In genomic region chr9:120739199-120739952, GRCm38 (mm10) we compare ENCODE assay signal across 7 mouse cellular contexts.
A peak's percentile ranks its signal among the peaks of the same experiment; 100 is the strongest.
DNase-seq lines count a peak whose midpoint lies in the region; ATAC-seq and TF ChIP-seq lines count a peak whose summit lies in the region.

No protein-coding gene starts in this region.

- no peaks in the 10 kb centered on the region for H3K9me3 ChIP-seq in limb, embryonic 14.5 days (ENCODE audit: control insufficient read depth, low read length)
- no peaks in the 10 kb centered on the region for H3K9me3 ChIP-seq in neural tube, embryonic 14.5 days (ENCODE audit: control insufficient read depth, low read length)

- peak; percentile 86 for TF ChIP-seq EP300 in heart, adult 2 months (IDR thresholded peaks at IDR 0.05; ENCODE audit: insufficient read depth, low read depth, low read length)

- TF ChIP-seq CTCF in heart, adult 2 months (IDR thresholded peaks at IDR 0.05), result no peak

- no peaks in the 10 kb centered on the region for H3K27me3 ChIP-seq in heart, adult 2 months (ENCODE audit: control insufficient read depth, insufficient read depth, low read length)
- H3K27me3 ChIP-seq in limb, embryonic 14.5 days (ENCODE audit: control insufficient read depth, insufficient read depth, low read length), result no peaks in the 10 kb centered on the region
- H3K27me3 ChIP-seq in neural tube, embryonic 14.5 days (ENCODE audit: control insufficient read depth, insufficient read depth, low read length), result no peaks in the 10 kb centered on the region

- H3K4me3 ChIP-seq in heart, adult 2 months, result no peak overlapping the region
- H3K4me3 ChIP-seq in limb, embryonic 14.5 days (replicated peaks; ENCODE audit: low read length), result no peak overlapping the region
- no peak overlapping the region for H3K4me3 ChIP-seq in neural tube, embryonic 14.5 days (ENCODE audit: low read depth, low read length)

- H3K27ac ChIP-seq in heart, adult 2 months, result peak overlapping the region; percentile 73
- H3K27ac ChIP-seq in limb, embryonic 14.5 days (replicated peaks; ENCODE audit: low read depth, low read length), result peak overlapping the region; percentile 84
- H3K27ac ChIP-seq in neural tube, embryonic 14.5 days (ENCODE audit: low read depth, low read length), result peak overlapping the region; percentile 56; the same call in 1 of the 2 replicates

- 12% methylated on average over 14 of the region's 14 CpGs for WGBS in heart, adult 2 months
- 39% methylated on average over 14 of the region's 14 CpGs for WGBS in limb, embryonic 14.5 days
- WGBS in neural tube, embryonic 14.5 days, result 52% methylated on average over 14 of the region's 14 CpGs

- DNase-seq in adipocyte (ENCODE audit: low spot score) (peak; percentile 87), liver (no peak)
- peak; percentile 38 for DNase-seq in embryo, embryonic 9.5 days (ENCODE audit: extremely low spot score)
- DNase-seq in heart, adult 2 months, result peak; percentile 69 to 80
- DNase-seq in kidney, adult 11 months, result peak; percentile 52
- peak; percentile 63 for DNase-seq in limb, embryonic 14.5 days (ENCODE audit: low spot score)

- intact Hi-C loops in heart, adult 2 months (cut with DNase I), result loop anchor here (2.0 to 5.0 kb wide), 3 partner anchors 113 to 193 kb away; no protein-coding TSS in a partner anchor

- H3K79me2 ChIP-seq in heart, adult 2 months (replicated peaks; ENCODE audit: control insufficient read depth, insufficient read depth, low read length), result no peaks in the 10 kb centered on the region

- peak; percentile 68 for ATAC-seq in limb, embryonic 14.5 days (ENCODE audit: low FRiP score, low read depth)
- peak; percentile 21; the same call in 1 of the 2 replicates for ATAC-seq in neural tube, embryonic 14.5 days (ENCODE audit: low read depth)

- H3K36me3 ChIP-seq in heart, adult 2 months (ENCODE audit: control insufficient read depth, insufficient read depth, low read length), result no peaks in the 10 kb centered on the region; the same call in 1 of the 2 replicates
- no peaks in the 10 kb centered on the region for H3K36me3 ChIP-seq in limb, embryonic 14.5 days (ENCODE audit: control insufficient read depth, insufficient read depth, low read length)
- no peaks in the 10 kb centered on the region for H3K36me3 ChIP-seq in neural tube, embryonic 14.5 days (ENCODE audit: control insufficient read depth, insufficient read depth, low read length)

- peak overlapping the region; percentile 24 for H3K9ac ChIP-seq in heart, adult 2 months (ENCODE audit: low read depth, low read length)
- no peak overlapping the region for H3K9ac ChIP-seq in limb, embryonic 14.5 days (ENCODE audit: low read depth, low read length, severe bottlenecking)
- H3K9ac ChIP-seq in neural tube, embryonic 14.5 days (replicated peaks; ENCODE audit: low read depth, low read length), result no peak overlapping the region

- H3K4me1 ChIP-seq in heart, adult 2 months (ENCODE audit: control insufficient read depth, insufficient read depth, low read length), result peaks cover 39% of the 10 kb centered on the region
- H3K4me1 ChIP-seq in limb, embryonic 14.5 days (ENCODE audit: control insufficient read depth, insufficient read depth, low read length), result peaks cover 20% of the 10 kb centered on the region
- peaks cover 10% of the 10 kb centered on the region; the same call in 1 of the 2 replicates for H3K4me1 ChIP-seq in neural tube, embryonic 14.5 days (ENCODE audit: control insufficient read depth, insufficient read depth, low read length)

- TF ChIP-seq POLR2A in heart, adult 2 months (IDR thresholded peaks at IDR 0.05; ENCODE audit: insufficient read depth, low read depth, low read length), result no peak
- no peak for TF ChIP-seq POLR2A in limb, embryonic 14.5 days (IDR thresholded peaks at IDR 0.05; ENCODE audit: borderline replicate concordance, extremely low read depth, insufficient read depth, insufficient read length)

- H3K4me2 ChIP-seq in limb, embryonic 14.5 days (replicated peaks; ENCODE audit: low read depth, low read length, severe bottlenecking), result no peak overlapping the region
- H3K4me2 ChIP-seq in neural tube, embryonic 14.5 days (ENCODE audit: low read depth, low read length), result no peak overlapping the region
